Mouse (Mus musculus) MEL (cell line): ENCODE results near the gene Fen1.

Experiments used
- CHD1 ChIP-seq: IDR thresholded peaks from 2 replicates; pipeline ENCODE4 v1.6.1; 2012; ENCODE audit warnings: low read depth, mild to moderate bottlenecking, inconsistent platforms, low read length, improper control_type of control experiment
- KAT2A ChIP-seq: conservative IDR thresholded peaks from 2 replicates; pipeline ENCODE4 v1.6.1; 2012; ENCODE audit warnings: low read depth, low read length, improper control_type of control experiment, inconsistent platforms
- MAX ChIP-seq: IDR thresholded peaks from 2 replicates; pipeline ENCODE4 v1.6.1; 2011; ENCODE audit warnings: low read length, improper control_type of control experiment
- MEF2A ChIP-seq: IDR thresholded peaks from 2 replicates; pipeline ENCODE4 v1.6.1; 2014; ENCODE audit warnings: low read depth, mild to moderate bottlenecking, inconsistent platforms, low read length, improper control_type of control experiment; ENCODE audit not compliant: poor library complexity, insufficient replicate concordance, severe bottlenecking; ENCODE audit errors: extremely low read depth
- TCF12 ChIP-seq: IDR thresholded peaks from 2 replicates; pipeline ENCODE4 v1.6.1; 2014; ENCODE audit warnings: low read depth, mild to moderate bottlenecking, inconsistent platforms, low read length, improper control_type of control experiment, moderate library complexity

DNA sequence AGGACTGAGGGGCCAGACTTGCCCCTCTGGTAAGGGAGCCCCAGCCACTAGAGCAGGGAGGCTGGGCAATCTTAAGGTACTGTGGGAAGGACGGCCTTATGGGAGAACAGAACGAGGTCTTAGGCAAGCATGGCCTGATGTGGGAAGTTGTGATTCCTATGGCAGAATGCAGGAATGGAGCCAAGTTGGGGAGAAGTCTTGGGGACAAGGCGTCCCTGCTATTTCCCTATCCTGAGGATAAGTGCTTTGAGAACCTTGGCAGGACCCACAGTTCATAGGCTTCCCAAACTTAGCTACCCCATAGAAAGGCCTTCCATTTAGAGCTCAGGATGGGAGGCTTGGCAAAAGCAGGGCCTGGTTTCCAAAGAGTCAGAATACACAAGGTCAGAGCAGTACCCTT is 4.9 kb upstream of the Fen1 start:
- TF ChIP-seq CHD1 (no peak), TCF12 (no peak), MAX (no peak), KAT2A (no peak), MEF2A (no peak)
